Mouse (Mus musculus): ENCODE measurements around the gene Col16a1. TPM values are rescaled to one million over a fixed set of nuclear protein-coding genes. Genes with fewer than 3 reads are reported as not detected.

The Col16a1 gene
- polyA plus RNA-seq, 1 experiment from 2014 or later, result 46.2 TPM

- Histone ChIP-seq H3K9me3 (no peaks in the 10 kb centered on the region), H3K4me3 (no peak overlapping the region), H3K4me1 (peaks cover 5% of the 10 kb centered on the region), H3K27me3 (peaks cover 18% of the 10 kb centered on the region; the same call in 1 of the 2 replicates), H3K9ac (no peak overlapping the region), H3K4me2 (replicated peaks) (no peak overlapping the region), H3K27ac (no peak overlapping the region), H3K36me3 (no peaks in the 10 kb centered on the region)
- 9% methylated on average over 7 of the region's 7 CpGs for WGBS
- 0 out of 2 replicates have a peak, but pooled peaks have one; percentile 54 for ATAC-seq (ENCODE audit: insufficient number of reproducible peaks, insufficient read depth, low FRiP score, low TSS enrichment)
Observed at GRCm38 (mm10) chr4:130087293-130087692, 39.7 kb downstream of the Col16a1 start.

- H3K9ac ChIP-seq, result no peak overlapping the region
- H3K27me3 ChIP-seq, result peaks cover 7% of the 10 kb centered on the region; the same call in 1 of the 2 replicates
- H3K4me1 ChIP-seq, result peaks cover 2% of the 10 kb centered on the region; the same call in 1 of the 2 replicates
- no peak overlapping the region for H3K4me3 ChIP-seq
- no peak overlapping the region for H3K27ac ChIP-seq
- no peaks in the 10 kb centered on the region for H3K36me3 ChIP-seq
- 44% methylated on average over 3 of the region's 3 CpGs for WGBS
- H3K4me2 ChIP-seq (replicated peaks), result no peak overlapping the region
- ATAC-seq (ENCODE audit: insufficient number of reproducible peaks, insufficient read depth, low FRiP score, low TSS enrichment), result no peak
- H3K9me3 ChIP-seq, result no peaks in the 10 kb centered on the region
Observed at GRCm38 (mm10) chr4:130095137-130095536, 47.5 kb downstream of the Col16a1 start.

- Histone ChIP-seq H3K4me1 (peaks cover 17% of the 10 kb centered on the region), H3K4me3 (no peak overlapping the region), H3K4me2 (replicated peaks) (no peak overlapping the region), H3K9ac (no peak overlapping the region), H3K9me3 (no peaks in the 10 kb centered on the region), H3K36me3 (no peaks in the 10 kb centered on the region), H3K27me3 (peaks cover 6% of the 10 kb centered on the region; the same call in 1 of the 2 replicates), H3K27ac (0 out of 2 replicates have a peak overlapping the region, but pooled peaks have one; percentile 20)
- 24% methylated on average over 8 of the region's 8 CpGs for WGBS
- ATAC-seq (ENCODE audit: insufficient number of reproducible peaks, insufficient read depth, low FRiP score, low TSS enrichment), result no peak
Observed at GRCm38 (mm10) chr4:130101183-130101582, 53.5 kb downstream of the Col16a1 start.

GRCm38 (mm10) chr4:130102111-130102651 is 54.5 kb downstream of the Col16a1 start, which contains the start of gene Pef1:
Pef1 (plus strand) TSS chr4:130102558.
- H3K4me3 ChIP-seq, result no peak within 1 kb of the TSS
- no peaks in the 10 kb centered on the region for H3K36me3 ChIP-seq
- H3K4me1 ChIP-seq, result peaks cover 17% of the 10 kb centered on the region
- WGBS, result 6% methylated on average over 6 of the region's 6 CpGs
- no peaks in the 10 kb centered on the region for H3K9me3 ChIP-seq
- peak within 1 kb of the TSS; percentile 20; the same call in 1 of the 2 replicates for H3K27ac ChIP-seq
- peaks cover 3% of the 10 kb centered on the region; the same call in 1 of the 2 replicates for H3K27me3 ChIP-seq
- H3K4me2 ChIP-seq (replicated peaks), result no peak within 1 kb of the TSS
- no peak within 1 kb of the TSS for H3K9ac ChIP-seq
- no peak for ATAC-seq (ENCODE audit: insufficient number of reproducible peaks, insufficient read depth, low FRiP score, low TSS enrichment)

- Histone ChIP-seq H3K9ac (no peak overlapping the region), H3K4me3 (no peak overlapping the region), H3K27ac (no peak overlapping the region), H3K4me2 (replicated peaks) (no peak overlapping the region), H3K36me3 (no peaks in the 10 kb centered on the region), H3K9me3 (no peaks in the 10 kb centered on the region), H3K27me3 (peaks cover 3% of the 10 kb centered on the region; the same call in 1 of the 2 replicates), H3K4me1 (peaks cover 21% of the 10 kb centered on the region)
- WGBS, result 82% methylated on average over 12 of the region's 12 CpGs
- no peak for ATAC-seq (ENCODE audit: insufficient number of reproducible peaks, insufficient read depth, low FRiP score, low TSS enrichment)
Observed at GRCm38 (mm10) chr4:130103632-130104031, 56.0 kb downstream of the Col16a1 start.

GRCm38 (mm10) chr4:130104584-130104983 is 56.9 kb downstream of the Col16a1 start:
- Histone ChIP-seq H3K4me2 (replicated peaks) (no peak overlapping the region), H3K36me3 (no peaks in the 10 kb centered on the region), H3K27me3 (no peaks in the 10 kb centered on the region), H3K4me1 (peaks cover 25% of the 10 kb centered on the region), H3K9me3 (no peaks in the 10 kb centered on the region), H3K9ac (no peak overlapping the region), H3K27ac (no peak overlapping the region), H3K4me3 (no peak overlapping the region)
- WGBS, result 81% methylated on average over 4 of the region's 4 CpGs
- ATAC-seq (ENCODE audit: insufficient number of reproducible peaks, insufficient read depth, low FRiP score, low TSS enrichment), result no peak

GRCm38 (mm10) chr4:130107065-130107443 is 59.4 kb downstream of the Col16a1 start:
- H3K4me3 ChIP-seq, result peak overlapping the region; percentile 72
- H3K9ac ChIP-seq, result no peak overlapping the region; the same call in 1 of the 2 replicates
- no peaks in the 10 kb centered on the region for H3K9me3 ChIP-seq
- no peaks in the 10 kb centered on the region for H3K27me3 ChIP-seq
- WGBS, result 12% methylated on average over 14 of the region's 14 CpGs
- ATAC-seq (ENCODE audit: insufficient number of reproducible peaks, insufficient read depth, low FRiP score, low TSS enrichment), result peak; percentile 53; the same call in 1 of the 2 replicates
- H3K36me3 ChIP-seq, result no peaks in the 10 kb centered on the region
- H3K4me1 ChIP-seq, result peaks cover 13% of the 10 kb centered on the region
- peak overlapping the region; percentile 17; the same call in 1 of the 2 replicates for H3K27ac ChIP-seq
- peak overlapping the region; percentile 76 for H3K4me2 ChIP-seq (replicated peaks)

GRCm38 (mm10) chr4:130107444-130108131 is 59.9 kb downstream of the Col16a1 start:
- Histone ChIP-seq H3K36me3 (no peaks in the 10 kb centered on the region), H3K9ac (peak overlapping the region; percentile 60), H3K4me2 (replicated peaks) (peak overlapping the region; percentile 76), H3K27me3 (no peaks in the 10 kb centered on the region), H3K4me1 (peaks cover 8% of the 10 kb centered on the region), H3K9me3 (no peaks in the 10 kb centered on the region), H3K27ac (peak overlapping the region; percentile 55; the same call in 1 of the 2 replicates), H3K4me3 (peak overlapping the region; percentile 72)
- ATAC-seq (ENCODE audit: insufficient number of reproducible peaks, insufficient read depth, low FRiP score, low TSS enrichment), result peak; percentile 81
- WGBS, result 1% methylated on average over 39 of the region's 39 CpGs

- 71% methylated on average over 3 of the region's 3 CpGs for WGBS
- ATAC-seq (ENCODE audit: insufficient number of reproducible peaks, insufficient read depth, low FRiP score, low TSS enrichment), result no peak
- Histone ChIP-seq H3K27me3 (no peaks in the 10 kb centered on the region), H3K27ac (no peak overlapping the region), H3K36me3 (no peaks in the 10 kb centered on the region), H3K4me1 (peaks cover 8% of the 10 kb centered on the region), H3K9me3 (no peaks in the 10 kb centered on the region), H3K9ac (no peak overlapping the region), H3K4me2 (replicated peaks) (peak overlapping the region; percentile 76; the same call in 1 of the 2 replicates), H3K4me3 (no peak overlapping the region)
Observed at GRCm38 (mm10) chr4:130108929-130109328, 61.3 kb downstream of the Col16a1 start.

- H3K27me3 ChIP-seq, result no peaks in the 10 kb centered on the region
- no peak overlapping the region for H3K4me2 ChIP-seq (replicated peaks)
- no peak for ATAC-seq (ENCODE audit: insufficient number of reproducible peaks, insufficient read depth, low FRiP score, low TSS enrichment)
- H3K27ac ChIP-seq, result no peak overlapping the region
- H3K9ac ChIP-seq, result no peak overlapping the region
- WGBS, result 93% methylated on average over 9 of the region's 9 CpGs
- no peaks in the 10 kb centered on the region for H3K9me3 ChIP-seq
- H3K4me3 ChIP-seq, result no peak overlapping the region
- no peaks in the 10 kb centered on the region; the same call in 1 of the 2 replicates for H3K36me3 ChIP-seq
- H3K4me1 ChIP-seq, result peaks cover 8% of the 10 kb centered on the region
Observed at GRCm38 (mm10) chr4:130109666-130110065, 62.0 kb downstream of the Col16a1 start.

GRCm38 (mm10) chr4:130110091-130110490 is 62.5 kb downstream of the Col16a1 start:
- 83% methylated on average over 7 of the region's 7 CpGs for WGBS
- no peak for ATAC-seq (ENCODE audit: insufficient number of reproducible peaks, insufficient read depth, low FRiP score, low TSS enrichment)
- no peak overlapping the region for H3K4me2 ChIP-seq (replicated peaks)
- no peaks in the 10 kb centered on the region for H3K27me3 ChIP-seq
- H3K27ac ChIP-seq, result no peak overlapping the region
- H3K9me3 ChIP-seq, result no peaks in the 10 kb centered on the region
- no peak overlapping the region for H3K4me3 ChIP-seq
- H3K36me3 ChIP-seq, result no peaks in the 10 kb centered on the region; the same call in 1 of the 2 replicates
- H3K9ac ChIP-seq, result no peak overlapping the region
- peaks cover 8% of the 10 kb centered on the region for H3K4me1 ChIP-seq

GRCm38 (mm10) chr4:130112299-130112698 is 64.7 kb downstream of the Col16a1 start:
- Histone ChIP-seq H3K9ac (no peak overlapping the region), H3K27ac (no peak overlapping the region), H3K4me3 (no peak overlapping the region), H3K9me3 (no peaks in the 10 kb centered on the region), H3K4me2 (replicated peaks) (no peak overlapping the region), H3K36me3 (no peaks in the 10 kb centered on the region; the same call in 1 of the 2 replicates), H3K4me1 (peaks cover 8% of the 10 kb centered on the region), H3K27me3 (no peaks in the 10 kb centered on the region)
- no peak for ATAC-seq (ENCODE audit: insufficient number of reproducible peaks, insufficient read depth, low FRiP score, low TSS enrichment)
- WGBS, result 84% methylated on average over 7 of the region's 7 CpGs

All from embryonic facial prominence, embryonic 12.5 days (tissue).